In genomic region chr1:25185909-25186308, GRCm38 (mm10) we compare ENCODE assay signal across 15 mouse cellular contexts.
"Had no signal": no experiment of that assay in that cellular context is flagged by ENCODE, and none has a peak within 500 bp of the region (broad histone marks: within the 10 kb centered on the region; RNA-seq: fewer than 3 reads in every experiment).

No protein-coding gene starts in this region.

- H3K4me3 ChIP-seq: limb, embryonic 12.5 days; midbrain, embryonic 12.5 days; neural tube, embryonic 13.5 days had no signal

- H3K9ac ChIP-seq: limb, embryonic 12.5 days; liver, embryonic 14.5 days; midbrain, embryonic 12.5 days; neural tube, embryonic 13.5 days had no signal

- H3K27me3 ChIP-seq: limb, embryonic 12.5 days; midbrain, embryonic 12.5 days; neural tube, embryonic 13.5 days had no signal

- H3K9me3 ChIP-seq: limb, embryonic 12.5 days; midbrain, embryonic 12.5 days; neural tube, embryonic 13.5 days had no signal

- DNase-seq: kidney, postnatal 36 days; layer of hippocampus, adult 9-11 months; layer of hippocampus, postnatal 36 days; liver; lung, adult 18-20 months; retina, postnatal 1 day; right cerebral cortex, postnatal 4 days; spleen, adult 18-20 months; thymus, adult 18-20 months; thymus, postnatal 14 days had no signal

- H3K4me1 ChIP-seq: limb, embryonic 12.5 days; midbrain, embryonic 12.5 days had no signal

- H3K27ac ChIP-seq: kidney, postnatal 0 days; limb, embryonic 12.5 days; liver, embryonic 14.5 days; midbrain, embryonic 12.5 days; neural tube, embryonic 13.5 days had no signal

- H3K36me3 ChIP-seq: limb, embryonic 12.5 days; midbrain, embryonic 12.5 days; neural tube, embryonic 13.5 days had no signal

- H3K4me2 ChIP-seq: limb, embryonic 12.5 days; midbrain, embryonic 12.5 days; neural tube, embryonic 13.5 days had no signal
